Mouse (Mus musculus): Measurements from ENCODE around the gene Grin3a. TPM values are rescaled to one million over a fixed set of nuclear protein-coding genes. Genes with fewer than 3 reads are reported as not detected.

Grin3a gene
- 3.5 and 3.6 TPM in 2 replicates for polyA plus RNA-seq (2014; fragmentation: Nextera tagmentation; extraction: Ambion mirVana)

DNA sequence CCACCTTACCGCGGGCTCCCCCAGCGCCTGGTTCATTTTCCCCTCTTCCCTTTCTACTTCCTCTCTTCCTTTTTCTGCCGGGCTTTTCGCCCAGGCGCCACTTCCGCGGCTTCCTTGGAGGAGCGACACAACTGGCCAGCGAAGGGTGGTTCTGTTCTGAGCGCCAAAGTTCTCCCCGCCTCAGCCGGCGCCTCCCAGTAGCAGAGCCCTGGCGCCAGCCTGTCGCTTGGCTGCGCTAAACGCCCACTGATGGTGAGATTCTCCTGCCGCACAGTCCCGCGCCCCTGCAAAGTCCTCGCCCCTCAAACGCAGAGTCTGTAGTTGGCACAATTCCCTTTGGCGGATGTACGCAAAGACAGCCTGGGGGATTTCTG lies at the start of gene Grin3a:
Grin3a (minus strand) TSS at position 133 of the 374 bp plus-strand sequence.
- H3K4me1 ChIP-seq (ENCODE audit: control insufficient read depth, insufficient read depth, low read length), result peaks cover 3% of the 10 kb centered on the region; the same call in 1 of the 2 replicates
- ATAC-seq (ENCODE audit: low read depth), result peak; percentile 93
- H3K4me2 ChIP-seq (ENCODE audit: low read depth, low read length), result peak within 1 kb of the TSS; percentile 93
- H3K36me3 ChIP-seq (ENCODE audit: control insufficient read depth, insufficient read depth, low read length), result no peaks in the 10 kb centered on the region
- H3K27ac ChIP-seq (replicated peaks; ENCODE audit: low read depth, low read length), result no peak within 1 kb of the TSS
- no peaks in the 10 kb centered on the region for H3K9me3 ChIP-seq (ENCODE audit: control insufficient read depth, low read length)
- peaks cover 41% of the 10 kb centered on the region for H3K27me3 ChIP-seq (replicated peaks; ENCODE audit: control insufficient read depth, insufficient read depth, low read length)
- WGBS, result under 1% methylated on average over 25 of the region's 25 CpGs
- peak; percentile 88 for DNase-seq (ENCODE audit: low spot score)
- peak within 1 kb of the TSS; percentile 54 for H3K4me3 ChIP-seq (ENCODE audit: low read depth, low read length)
- H3K9ac ChIP-seq (ENCODE audit: low read depth, low read length), result peak within 1 kb of the TSS; percentile 49

DNA sequence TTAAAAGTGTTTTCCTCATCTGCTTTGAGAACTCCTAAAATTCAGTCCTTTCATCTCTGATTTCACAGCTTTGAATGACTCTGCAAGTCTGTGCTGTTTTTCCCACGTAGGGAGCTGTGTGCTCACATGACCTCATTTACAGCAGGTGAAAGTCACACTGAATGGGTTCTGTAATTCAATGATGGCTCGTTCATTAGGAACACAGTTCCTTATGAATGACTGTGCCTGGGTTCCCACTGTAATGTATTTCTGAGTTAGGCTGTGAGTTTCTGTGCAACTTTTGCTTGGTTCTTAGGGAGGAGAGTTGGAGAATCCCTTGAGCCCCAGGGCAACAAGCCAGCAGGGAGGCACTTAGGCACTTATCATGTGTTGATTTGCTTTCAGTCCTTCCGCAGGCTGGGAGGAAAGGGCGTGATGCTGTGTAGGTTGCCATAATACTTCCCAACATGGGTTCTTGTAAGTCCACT lies 46.3 kb upstream of the Grin3a start:
- H3K4me1 ChIP-seq (ENCODE audit: control insufficient read depth, insufficient read depth, low read length), result no peaks in the 10 kb centered on the region; the same call in 1 of the 2 replicates
- H3K36me3 ChIP-seq (ENCODE audit: control insufficient read depth, insufficient read depth, low read length), result no peaks in the 10 kb centered on the region
- peak; percentile 31 for DNase-seq (ENCODE audit: low spot score)
- no peaks in the 10 kb centered on the region for H3K27me3 ChIP-seq (replicated peaks; ENCODE audit: control insufficient read depth, insufficient read depth, low read length)
- no peak overlapping the region for H3K27ac ChIP-seq (replicated peaks; ENCODE audit: low read depth, low read length)
- no peak overlapping the region for H3K4me3 ChIP-seq (ENCODE audit: low read depth, low read length)
- no peak overlapping the region for H3K9ac ChIP-seq (ENCODE audit: low read depth, low read length)
- no peak overlapping the region for H3K4me2 ChIP-seq (ENCODE audit: low read depth, low read length)
- no peaks in the 10 kb centered on the region for H3K9me3 ChIP-seq (ENCODE audit: control insufficient read depth, low read length)
- no peak for ATAC-seq (ENCODE audit: low read depth)
- WGBS, result 17% methylated on average over 4 of the region's 4 CpGs

DNA sequence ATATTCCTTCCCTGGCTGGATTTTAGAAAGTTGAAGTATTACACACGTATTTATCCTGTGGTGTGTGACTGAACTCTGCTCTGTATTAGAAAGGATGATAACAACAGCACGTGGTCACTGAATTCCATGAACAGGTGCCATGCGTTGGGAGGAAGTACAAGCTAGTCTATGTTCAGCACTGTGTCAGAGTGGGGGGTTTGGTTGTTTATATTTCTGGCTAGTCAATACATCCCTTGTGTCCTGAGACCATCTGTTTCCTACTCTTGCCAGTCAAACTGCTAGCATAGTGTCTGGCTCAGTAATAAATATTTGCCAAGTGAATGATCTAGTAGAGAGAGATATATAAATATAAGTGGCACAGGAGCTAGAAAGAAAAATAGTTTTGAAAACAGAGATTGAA lies 31.5 kb upstream of the Grin3a start:
- DNase-seq (ENCODE audit: low spot score) (peak; percentile 14), ATAC-seq (ENCODE audit: low read depth) (no peak)
- Histone ChIP-seq H3K4me1 (ENCODE audit: control insufficient read depth, insufficient read depth, low read length) (no peaks in the 10 kb centered on the region), H3K27ac (replicated peaks; ENCODE audit: low read depth, low read length) (no peak overlapping the region), H3K27me3 (replicated peaks; ENCODE audit: control insufficient read depth, insufficient read depth, low read length) (no peaks in the 10 kb centered on the region), H3K9me3 (ENCODE audit: control insufficient read depth, low read length) (no peaks in the 10 kb centered on the region), H3K4me2 (ENCODE audit: low read depth, low read length) (no peak overlapping the region), H3K4me3 (ENCODE audit: low read depth, low read length) (no peak overlapping the region), H3K36me3 (ENCODE audit: control insufficient read depth, insufficient read depth, low read length) (no peaks in the 10 kb centered on the region), H3K9ac (ENCODE audit: low read depth, low read length) (no peak overlapping the region)
- 39% methylated on average over 3 of the region's 3 CpGs for WGBS

DNA sequence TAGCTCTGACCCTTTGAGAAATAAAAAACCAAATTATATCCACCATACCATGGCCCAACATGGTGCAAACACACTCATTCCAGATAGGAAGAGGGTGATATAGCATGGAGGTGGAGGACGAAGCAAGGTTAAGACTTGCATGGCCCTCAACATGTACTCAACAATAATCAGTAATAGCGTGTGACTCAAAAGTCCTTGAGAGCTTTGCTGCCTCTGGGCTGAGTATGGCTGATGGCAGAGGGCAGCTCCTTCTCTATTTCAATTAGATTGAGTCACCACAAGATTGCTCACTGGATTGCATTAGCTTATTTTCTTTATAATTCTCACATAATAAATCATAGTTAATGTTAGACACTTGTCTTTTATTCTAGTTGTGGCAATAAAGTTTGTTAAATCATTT lies 15.1 kb upstream of the Grin3a start:
- H3K27me3 ChIP-seq (replicated peaks; ENCODE audit: control insufficient read depth, insufficient read depth, low read length), result no peaks in the 10 kb centered on the region
- ATAC-seq (ENCODE audit: low read depth) (no peak), DNase-seq (ENCODE audit: low spot score) (no peak)
- no peaks in the 10 kb centered on the region for H3K4me1 ChIP-seq (ENCODE audit: control insufficient read depth, insufficient read depth, low read length)
- H3K36me3 ChIP-seq (ENCODE audit: control insufficient read depth, insufficient read depth, low read length), result no peaks in the 10 kb centered on the region
- no peak overlapping the region for H3K9ac ChIP-seq (ENCODE audit: low read depth, low read length)
- no peak overlapping the region for H3K4me2 ChIP-seq (ENCODE audit: low read depth, low read length)
- H3K27ac ChIP-seq (replicated peaks; ENCODE audit: low read depth, low read length), result no peak overlapping the region
- no peaks in the 10 kb centered on the region for H3K9me3 ChIP-seq (ENCODE audit: control insufficient read depth, low read length)
- 96% methylated on average over 2 of the region's 2 CpGs for WGBS
- H3K4me3 ChIP-seq (ENCODE audit: low read depth, low read length), result no peak overlapping the region

DNA sequence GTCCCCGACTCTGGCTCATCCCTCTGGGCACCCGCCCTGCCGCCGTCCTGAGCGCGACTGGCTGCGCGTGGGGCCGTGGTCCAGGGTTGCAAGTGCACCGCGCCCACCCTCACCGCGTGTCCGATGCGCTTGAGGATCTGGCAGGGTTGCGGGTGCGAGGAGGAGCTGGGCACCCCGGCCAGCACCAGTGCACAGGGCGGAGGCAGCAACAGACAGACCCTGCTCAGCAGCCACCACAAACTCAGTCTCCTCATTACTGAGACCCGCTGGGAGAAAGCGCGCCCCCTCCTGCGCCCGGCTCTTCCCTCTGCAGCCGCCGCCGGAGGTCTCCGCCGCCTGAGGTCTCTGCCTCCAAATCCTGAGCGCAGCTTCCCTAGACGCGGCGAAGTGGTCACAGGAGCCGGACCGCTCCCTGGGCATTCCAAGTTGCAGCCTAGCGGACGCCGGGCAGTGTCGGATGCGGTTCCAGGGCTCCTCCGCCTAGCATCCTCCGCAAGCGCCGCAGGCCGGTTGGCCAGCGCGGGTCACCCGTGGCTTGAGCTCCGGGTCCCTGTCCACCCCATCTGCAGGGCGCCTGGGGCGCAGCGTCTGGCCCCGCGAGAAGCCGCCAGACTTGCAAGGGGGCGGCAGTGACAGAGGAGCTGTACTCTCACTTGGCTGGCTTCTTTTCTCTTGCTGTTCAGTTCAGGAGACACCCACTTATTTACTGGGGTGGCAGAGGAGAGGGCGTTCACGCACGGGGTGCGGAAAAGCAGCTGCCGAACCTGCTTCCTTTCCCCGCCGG lies 524 bp downstream of the Grin3a start:
- H3K4me3 ChIP-seq (ENCODE audit: low read depth, low read length), result peak overlapping the region; percentile 54
- H3K36me3 ChIP-seq (ENCODE audit: control insufficient read depth, insufficient read depth, low read length), result no peaks in the 10 kb centered on the region
- peak; percentile 35 for ATAC-seq (ENCODE audit: low read depth)
- peak overlapping the region; percentile 49 for H3K9ac ChIP-seq (ENCODE audit: low read depth, low read length)
- H3K27me3 ChIP-seq (replicated peaks; ENCODE audit: control insufficient read depth, insufficient read depth, low read length), result peaks cover 41% of the 10 kb centered on the region
- H3K4me2 ChIP-seq (ENCODE audit: low read depth, low read length), result peak overlapping the region; percentile 93
- no peak for DNase-seq (ENCODE audit: low spot score)
- no peak overlapping the region for H3K27ac ChIP-seq (replicated peaks; ENCODE audit: low read depth, low read length)
- WGBS, result under 1% methylated on average over 32 of the region's 63 CpGs
- H3K4me1 ChIP-seq (ENCODE audit: control insufficient read depth, insufficient read depth, low read length), result peaks cover 3% of the 10 kb centered on the region; the same call in 1 of the 2 replicates
- H3K9me3 ChIP-seq (ENCODE audit: control insufficient read depth, low read length), result no peaks in the 10 kb centered on the region

DNA sequence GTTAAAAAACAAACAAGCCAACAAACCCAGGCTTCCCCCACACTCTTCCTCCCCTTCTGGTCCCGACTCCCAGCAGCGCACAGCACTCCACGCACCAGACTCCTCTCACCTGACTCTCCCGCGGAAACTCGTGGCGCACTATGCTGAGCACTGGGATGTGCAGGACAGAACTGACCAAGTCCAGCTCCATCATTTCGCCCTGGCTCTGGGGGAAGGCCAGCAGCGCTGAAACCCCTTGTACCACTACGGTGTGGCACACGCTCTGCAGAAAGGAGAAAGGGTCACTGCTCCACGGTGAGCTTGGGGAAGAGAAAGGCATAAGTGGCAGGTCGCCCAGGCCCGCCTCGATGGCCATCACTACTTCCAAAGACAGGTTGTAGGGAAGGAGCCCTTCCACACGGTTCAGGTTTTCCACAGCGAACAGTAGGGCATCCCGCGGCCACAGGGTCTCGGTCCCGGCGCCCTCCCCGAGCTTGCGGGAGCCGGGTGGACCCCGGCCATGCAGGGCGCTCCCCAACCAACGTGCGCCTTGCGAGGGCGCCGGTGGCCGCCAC lies 1.2 kb downstream of the Grin3a start:
- Histone ChIP-seq H3K4me2 (ENCODE audit: low read depth, low read length) (peak overlapping the region; percentile 93), H3K27me3 (replicated peaks; ENCODE audit: control insufficient read depth, insufficient read depth, low read length) (peaks cover 41% of the 10 kb centered on the region), H3K36me3 (ENCODE audit: control insufficient read depth, insufficient read depth, low read length) (no peaks in the 10 kb centered on the region), H3K9ac (ENCODE audit: low read depth, low read length) (peak overlapping the region; percentile 49), H3K4me1 (ENCODE audit: control insufficient read depth, insufficient read depth, low read length) (peaks cover 3% of the 10 kb centered on the region; the same call in 1 of the 2 replicates), H3K4me3 (ENCODE audit: low read depth, low read length) (peak overlapping the region; percentile 54), H3K9me3 (ENCODE audit: control insufficient read depth, low read length) (no peaks in the 10 kb centered on the region), H3K27ac (replicated peaks; ENCODE audit: low read depth, low read length) (no peak overlapping the region)
- WGBS, result 4% methylated on average over 25 of the region's 33 CpGs
- no peak for DNase-seq (ENCODE audit: low spot score)
- peak; percentile 31 for ATAC-seq (ENCODE audit: low read depth)

DNA sequence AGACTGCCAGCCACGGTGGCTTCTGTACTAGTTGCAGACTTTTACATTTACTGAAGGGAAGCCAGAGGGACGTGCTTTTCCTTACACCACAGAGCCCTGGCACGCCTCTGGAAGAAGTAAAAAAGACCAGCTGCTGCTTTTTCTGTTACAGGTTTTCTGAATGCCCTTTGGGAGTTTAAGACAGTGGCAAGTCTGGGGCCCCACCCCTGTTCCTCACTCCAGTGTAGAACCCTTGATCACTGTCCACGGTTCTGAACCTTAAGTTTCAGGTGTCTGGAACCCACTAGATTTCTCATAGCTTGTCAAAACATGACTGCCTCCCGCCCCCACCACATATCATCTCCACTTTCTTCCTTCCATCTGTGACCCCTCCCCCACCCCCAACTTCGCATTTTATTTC lies 1.8 kb downstream of the Grin3a start:
- peak; percentile 45; the same call in 1 of the 2 replicates for ATAC-seq (ENCODE audit: low read depth)

DNA sequence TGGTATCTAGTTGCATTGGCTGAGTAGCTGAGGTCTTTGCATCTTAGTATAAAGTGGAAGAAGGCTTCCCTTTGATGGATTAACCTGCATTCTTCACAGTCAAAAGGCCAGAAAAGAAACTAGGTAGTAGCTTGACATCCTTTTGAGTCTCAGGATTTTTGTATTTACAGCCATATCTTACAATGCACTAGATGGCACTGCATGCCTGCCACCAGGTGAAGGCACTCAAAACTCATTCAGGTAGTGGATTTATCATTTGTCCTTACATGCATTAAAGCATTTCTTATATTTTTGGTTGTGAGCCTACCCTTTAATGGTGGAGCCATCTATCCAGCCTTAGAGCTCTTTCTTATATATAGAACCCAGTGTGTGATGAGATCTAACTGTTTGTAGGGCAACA lies 13.5 kb downstream of the Grin3a start:
- H3K9ac ChIP-seq (ENCODE audit: low read depth, low read length), result no peak overlapping the region
- no peak overlapping the region for H3K27ac ChIP-seq (replicated peaks; ENCODE audit: low read depth, low read length)
- H3K9me3 ChIP-seq (ENCODE audit: control insufficient read depth, low read length), result no peaks in the 10 kb centered on the region
- no peak overlapping the region for H3K4me2 ChIP-seq (ENCODE audit: low read depth, low read length)
- H3K4me1 ChIP-seq (ENCODE audit: control insufficient read depth, insufficient read depth, low read length), result no peaks in the 10 kb centered on the region
- H3K27me3 ChIP-seq (replicated peaks; ENCODE audit: control insufficient read depth, insufficient read depth, low read length), result no peaks in the 10 kb centered on the region
- DNase-seq (ENCODE audit: low spot score) (no peak), ATAC-seq (ENCODE audit: low read depth) (no peak)
- no peak overlapping the region for H3K4me3 ChIP-seq (ENCODE audit: low read depth, low read length)
- no peaks in the 10 kb centered on the region for H3K36me3 ChIP-seq (ENCODE audit: control insufficient read depth, insufficient read depth, low read length)

More for the DNA sequence above, 1.8 kb downstream of the Grin3a start:
- no peaks in the 10 kb centered on the region for H3K9me3 ChIP-seq (ENCODE audit: control insufficient read depth, low read length)
- no peak overlapping the region for H3K27ac ChIP-seq (replicated peaks; ENCODE audit: low read depth, low read length)
- WGBS, result 10% methylated on average over 6 of the region's 6 CpGs
- peaks cover 3% of the 10 kb centered on the region; the same call in 1 of the 2 replicates for H3K4me1 ChIP-seq (ENCODE audit: control insufficient read depth, insufficient read depth, low read length)
- no peak overlapping the region for H3K9ac ChIP-seq (ENCODE audit: low read depth, low read length)
- H3K4me3 ChIP-seq (ENCODE audit: low read depth, low read length), result peak overlapping the region; percentile 54
- peak overlapping the region; percentile 93 for H3K4me2 ChIP-seq (ENCODE audit: low read depth, low read length)
- peaks cover 41% of the 10 kb centered on the region for H3K27me3 ChIP-seq (replicated peaks; ENCODE audit: control insufficient read depth, insufficient read depth, low read length)
- DNase-seq (ENCODE audit: low spot score), result peak; percentile 78
- no peaks in the 10 kb centered on the region for H3K36me3 ChIP-seq (ENCODE audit: control insufficient read depth, insufficient read depth, low read length)

Measured in embryonic facial prominence, embryonic 14.5 days (tissue).